Mouse (Mus musculus) small intestine, adult 2 months (tissue): ENCODE results near the gene Cyp27a1.

Source experiments
- CTCF ChIP-seq: fragments of 200-500 bp; IDR thresholded peaks from 2 replicates; pipeline ENCODE4 v1.5.1; 2012; ENCODE audit warnings: low read depth, mild to moderate bottlenecking, control low read depth, inconsistent platforms, low read length, moderate library complexity, mixed read lengths; ENCODE audit not compliant: insufficient replicate concordance, insufficient read length; ENCODE audit errors: extremely low read depth
- POLR2A ChIP-seq: fragments of 200-500 bp; IDR thresholded peaks from 2 replicates; pipeline ENCODE4 v1.6.1; 2012; ENCODE audit warnings: low read depth, mild to moderate bottlenecking, control low read depth, inconsistent platforms, low read length, moderate library complexity

- TF ChIP-seq CTCF: no peak
- no peak for TF ChIP-seq POLR2A
Observed at GRCm38 (mm10) chr1:74726114-74726513, 12.7 kb downstream of the Cyp27a1 start.
